Mouse (Mus musculus): ENCODE results near the gene Mmp19.

- TF ChIP-seq CTCF (conservative IDR thresholded peaks at IDR 0.05; ENCODE audit: low read length) (no peak), NANOG (IDR thresholded peaks at IDR 0.05; ENCODE audit: borderline replicate concordance, low read length) (no peak), POU5F1 (IDR thresholded peaks at IDR 0.05; ENCODE audit: borderline replicate concordance, low read length) (no peak)
Observed at GRCm38 (mm10) chr10:128839434-128839833, 48.7 kb downstream of the Mmp19 start.
